Mouse (Mus musculus) myocyte (in vitro differentiated cells): ENCODE measurements around the gene Lca5.

Source experiments
- E2F4 ChIP-seq: IDR thresholded peaks from one replicate; pipeline ENCODE4 v1.6.1; 2011; ENCODE audit warnings: mild to moderate bottlenecking, control low read depth, moderate library complexity; ENCODE audit not compliant: insufficient read depth
- MAX ChIP-seq: IDR thresholded peaks from one replicate; pipeline ENCODE4 v1.6.1; 2011; ENCODE audit warnings: low read depth, mild to moderate bottlenecking, control low read depth
- MYOD1 ChIP-seq, 3 experiments: IDR thresholded peaks; one replicate each; pipeline ENCODE4 v1.6.1; 2011; ENCODE audit warnings: control low read depth in 2 of 3, low read depth in 2 of 3, mild to moderate bottlenecking in 2 of 3, moderate library complexity in 1 of 3; ENCODE audit not compliant: insufficient read length in 2 of 3, control insufficient read depth in 1 of 3
- MYOG ChIP-seq, 3 experiments: IDR thresholded peaks; one replicate each; pipeline ENCODE4 v1.6.1; 2011; ENCODE audit warnings: control low read depth in 2 of 3, low read depth in 2 of 3, mild to moderate bottlenecking in 2 of 3; ENCODE audit not compliant: insufficient read length in 2 of 3, control insufficient read depth in 1 of 3, insufficient read depth in 1 of 3
- POLR2A ChIP-seq: IDR thresholded peaks from one replicate; pipeline ENCODE4 v1.6.1; 2011; ENCODE audit warnings: low read depth, mild to moderate bottlenecking, control low read depth, moderate library complexity; ENCODE audit not compliant: insufficient read length
- POLR2AphosphoS2 ChIP-seq: IDR thresholded peaks from one replicate; pipeline ENCODE4 v1.6.1; 2011; ENCODE audit warnings: low read depth, control low read depth; ENCODE audit not compliant: insufficient read length
- REST ChIP-seq: IDR thresholded peaks from one replicate; pipeline ENCODE4 v1.6.1; 2011; ENCODE audit warnings: mild to moderate bottlenecking, control low read depth, moderate library complexity; ENCODE audit not compliant: insufficient read depth, insufficient read length
- SRF ChIP-seq: IDR thresholded peaks from one replicate; pipeline ENCODE4 v1.6.1; 2011; ENCODE audit warnings: low read depth; ENCODE audit not compliant: control insufficient read depth, insufficient read length
- TCF12 ChIP-seq: IDR thresholded peaks from one replicate; pipeline ENCODE4 v1.6.1; 2011; ENCODE audit warnings: mild to moderate bottlenecking, control low read depth; ENCODE audit not compliant: poor library complexity, insufficient read depth, severe bottlenecking
- TCF3 ChIP-seq: IDR thresholded peaks from one replicate; pipeline ENCODE4 v1.6.1; 2011; ENCODE audit warnings: low read depth, control low read depth; ENCODE audit not compliant: insufficient read length
- USF1 ChIP-seq: IDR thresholded peaks from one replicate; pipeline ENCODE4 v1.6.1; 2011; ENCODE audit warnings: low read depth, mild to moderate bottlenecking, control low read depth, moderate library complexity

DNA sequence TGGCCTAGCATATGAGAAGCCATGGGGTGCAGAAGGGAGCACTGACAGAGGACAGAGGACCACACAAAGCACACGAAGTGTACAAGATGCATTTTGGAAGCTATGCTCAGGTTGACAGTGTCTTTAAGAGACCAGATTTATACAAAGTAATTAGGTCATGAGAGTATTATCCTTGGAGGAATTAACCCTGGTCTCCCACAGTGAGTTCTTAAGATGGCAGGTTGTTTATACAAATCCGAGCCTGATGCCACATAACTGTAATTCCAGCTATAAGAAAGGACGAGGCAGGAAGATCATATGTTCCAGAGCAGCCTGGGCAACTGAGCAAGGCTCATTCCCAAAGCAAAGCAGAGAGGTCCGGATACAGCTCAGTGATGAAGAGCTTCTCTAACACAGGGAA lies 13.0 kb downstream of the Lca5 start:
- TF ChIP-seq POLR2A (no peak), E2F4 (no peak), USF1 (no peak), SRF (no peak), MAX (no peak), REST (no peak), TCF12 (no peak), POLR2AphosphoS2 (no peak), MYOD1 (IDR thresholded peaks at IDR 0.05; ENCODE audit: control insufficient read depth in 1 of 3, insufficient read length in 2 of 3, low read depth in 2 of 3) (no peak), TCF3 (no peak), MYOG (IDR thresholded peaks at IDR 0.05; ENCODE audit: control insufficient read depth in 1 of 3, insufficient read depth in 1 of 3, insufficient read length in 2 of 3, low read depth in 2 of 3) (no peak)
